Mouse (Mus musculus) forebrain, embryonic 13.5 days (tissue): ENCODE measurements around the gene Krit1. TPM values are rescaled to one million over a fixed set of nuclear protein-coding genes. Genes with fewer than 3 reads are reported as not detected.
"Not testable (repeated sequence)": the region's sequence is repeated elsewhere in the genome, so short reads cannot be mapped to it uniquely, and the experiment has no call there.

Experiments used
- ATAC-seq: fragments of 200-750 bp; cut with Nextera tagmentation; 2 replicates; pipeline ENCODE4 v1.8.0; 2017
- H3K27ac ChIP-seq: fragments of 300-500 bp; sonication (generic); 2 replicates; pipeline ENCODE4 v1.5.1; 2015; ENCODE audit warnings: inconsistent platforms, mild to moderate bottlenecking, moderate library complexity
- H3K27me3 ChIP-seq: fragments of 300-500 bp; sonication (generic); 2 replicates; pipeline ENCODE4 v1.6.1; 2015; ENCODE audit warnings: mild to moderate bottlenecking, inconsistent platforms
- H3K36me3 ChIP-seq: fragments of 300-500 bp; sonication (generic); 2 replicates; pipeline ENCODE4 v1.6.1; 2015; ENCODE audit warnings: mild to moderate bottlenecking, inconsistent platforms; ENCODE audit not compliant: poor library complexity, severe bottlenecking
- H3K4me1 ChIP-seq: fragments of 300-500 bp; sonication (generic); 2 replicates; pipeline ENCODE4 v1.6.1; 2015; ENCODE audit warnings: inconsistent platforms
- H3K4me2 ChIP-seq: fragments of 300-500 bp; sonication (generic); 2 replicates; pipeline ENCODE4 v1.6.1; 2015; ENCODE audit warnings: inconsistent platforms, mild to moderate bottlenecking, moderate library complexity
- H3K4me3 ChIP-seq: fragments of 300-500 bp; sonication (generic); 2 replicates; pipeline ENCODE4 v1.5.1; 2015; ENCODE audit warnings: mild to moderate bottlenecking, inconsistent platforms
- H3K9ac ChIP-seq: fragments of 300-500 bp; sonication (generic); 2 replicates; pipeline ENCODE4 v1.6.1; 2015; ENCODE audit warnings: mild to moderate bottlenecking, inconsistent platforms
- H3K9me3 ChIP-seq: fragments of 300-500 bp; sonication (generic); replicated peaks from 2 replicates; pipeline ENCODE4 v1.6.1; 2016; ENCODE audit warnings: inconsistent platforms
- WGBS: fragments of 180-500 bp; shearing (Covaris S2); methylation state at CpG from one replicate; pipeline ENCODE4 v1.1.7; 2015; 5-methylcytosine and 5-hydroxymethylcytosine counted together
- polyA plus RNA-seq: library from polyadenylated mRNA; unstranded; fragments of >200 nt; fragmentation: Nextera tagmentation; extraction: Ambion mirVana; gene quantifications from 2 replicates; pipeline ENCODE4 v1.2.1, GENCODE M21; 2015

The Krit1 gene
- 74.7 and 74.8 TPM in 2 replicates for polyA plus RNA-seq

DNA sequence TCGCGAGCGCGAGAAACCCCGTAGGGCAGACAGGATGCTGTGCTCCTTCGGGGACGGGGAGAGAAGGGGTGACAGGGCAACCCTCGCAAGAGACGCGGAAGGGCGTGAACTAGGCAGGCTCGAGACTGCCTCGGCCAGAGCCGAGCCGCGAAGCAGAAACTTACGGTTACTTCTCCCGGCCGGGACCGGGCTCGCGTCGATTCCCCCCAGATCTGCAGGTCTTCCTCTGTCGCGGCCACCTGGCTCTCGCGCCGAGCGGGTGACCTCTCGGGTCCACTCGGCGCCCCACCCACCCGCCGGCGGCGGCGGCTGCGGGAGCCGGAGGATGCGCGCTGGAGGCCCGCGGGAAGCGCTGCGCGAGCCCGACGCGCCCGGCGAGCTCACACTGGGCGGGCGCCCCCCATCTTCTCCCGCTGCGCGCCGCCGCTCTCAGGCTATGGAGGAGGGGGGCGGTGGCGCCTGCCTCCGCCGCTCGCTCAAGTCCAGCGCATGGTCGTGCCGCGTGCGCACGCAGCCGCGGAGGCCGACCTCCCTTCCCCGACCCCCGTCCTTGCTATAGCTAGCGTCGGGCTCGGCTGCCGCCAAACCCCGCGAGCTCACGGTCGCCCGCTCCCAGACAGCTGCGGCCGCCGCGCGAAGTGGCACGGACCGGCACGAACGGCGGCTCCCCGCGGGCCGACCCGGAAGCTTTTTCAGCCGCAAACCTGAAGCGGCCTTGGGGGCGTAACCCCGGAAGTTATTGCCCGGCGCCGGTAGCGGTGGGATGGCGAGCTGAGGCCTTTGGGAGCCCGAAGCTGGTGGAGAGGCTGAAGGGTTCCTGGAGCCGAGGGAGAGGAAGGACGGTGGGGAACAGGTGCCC lies at the start of gene Krit1, which contains the start of gene Ankib1:
Gene Krit1, plus strand, starts transcription at position 752 of the 859 bp plus-strand sequence.
Gene Ankib1, minus strand, starts transcription at position 493 of the 859 bp plus-strand sequence.
- Histone ChIP-seq H3K4me1 (peaks cover 26% of the 10 kb centered on the region), H3K9ac (peak within 1 kb of the TSS; percentile 89), H3K27ac (peak within 1 kb of the TSS; percentile 92), H3K36me3 (no peaks in the 10 kb centered on the region), H3K4me3 (peak within 1 kb of the TSS; percentile 89), H3K4me2 (peak within 1 kb of the TSS; percentile 76), H3K9me3 (no peaks in the 10 kb centered on the region), H3K27me3 (no peaks in the 10 kb centered on the region)
- WGBS: under 1% methylated on average over 103 of the region's 109 CpGs
- ATAC-seq: peak; percentile 95

DNA sequence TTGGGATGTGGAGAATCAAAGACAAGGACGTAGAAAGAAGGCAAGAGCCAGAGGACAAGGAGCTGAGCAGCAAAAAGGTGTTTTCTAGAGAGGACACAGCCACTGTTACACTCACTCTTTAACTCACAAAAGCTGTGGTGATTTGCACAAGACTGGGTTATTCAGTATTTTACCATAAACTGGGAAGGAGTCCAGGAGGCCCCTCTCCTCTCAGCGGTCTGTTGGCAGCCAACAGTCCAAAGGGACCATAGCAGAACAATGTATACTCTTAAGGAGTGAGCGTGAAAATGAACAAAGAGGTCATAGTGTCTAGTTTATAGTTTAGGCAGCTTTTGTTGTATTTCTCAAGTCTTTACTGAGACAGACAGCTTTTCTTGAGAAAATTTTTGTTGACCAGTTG lies 31.5 kb upstream of the Krit1 start:
- Histone ChIP-seq H3K27ac (0 out of 2 replicates have a peak overlapping the region, but pooled peaks have one; percentile 25), H3K36me3 (peaks cover 9% of the 10 kb centered on the region; the same call in 1 of the 2 replicates), H3K4me1 (peaks cover 13% of the 10 kb centered on the region), H3K9ac (no peak overlapping the region), H3K4me3 (no peak overlapping the region), H3K27me3 (no peaks in the 10 kb centered on the region), H3K9me3 (no peaks in the 10 kb centered on the region), H3K4me2 (peak overlapping the region; percentile 21)
- 14% methylated on average over 3 of the region's 3 CpGs for WGBS
- peak; percentile 69; the same call in 1 of the 2 replicates for ATAC-seq

- Histone ChIP-seq H3K4me1 (peaks cover 13% of the 10 kb centered on the region), H3K4me2 (no peak overlapping the region), H3K36me3 (peaks cover 4% of the 10 kb centered on the region; the same call in 1 of the 2 replicates), H3K27me3 (no peaks in the 10 kb centered on the region), H3K9me3 (no peaks in the 10 kb centered on the region), H3K27ac (no peak overlapping the region), H3K9ac (no peak overlapping the region), H3K4me3 (no peak overlapping the region)
- ATAC-seq: 0 out of 2 replicates have a peak, but pooled peaks have one; percentile 33
- WGBS: 68% methylated on average over 3 of the region's 3 CpGs
Observed at GRCm38 (mm10) chr5:3772017-3772416, 31.0 kb upstream of the Krit1 start.

DNA sequence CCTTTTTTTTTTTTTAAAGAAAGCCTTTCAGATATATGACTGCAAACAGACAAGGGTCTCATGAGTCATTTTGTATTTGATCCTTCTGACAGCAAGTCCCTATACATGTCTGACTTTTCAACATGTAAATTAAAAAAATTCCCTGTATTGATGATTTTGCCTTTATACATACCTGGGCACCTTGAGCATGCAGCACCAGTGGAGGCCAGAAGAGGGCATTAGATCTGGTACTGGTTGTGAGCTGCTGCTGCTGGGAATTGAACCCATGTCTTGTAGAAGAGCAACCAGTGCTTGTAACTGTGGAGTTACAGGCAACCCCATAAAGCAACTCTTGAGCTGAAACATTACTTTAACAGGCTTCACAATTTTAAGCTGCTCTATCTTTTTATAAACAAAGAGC lies 20.3 kb upstream of the Krit1 start:
- Histone ChIP-seq H3K27ac (no peak overlapping the region), H3K27me3 (no peaks in the 10 kb centered on the region), H3K4me3 (no peak overlapping the region), H3K36me3 (no peaks in the 10 kb centered on the region), H3K4me1 (no peaks in the 10 kb centered on the region), H3K9me3 (no peaks in the 10 kb centered on the region), H3K9ac (no peak overlapping the region), H3K4me2 (no peak overlapping the region)
- no peak for ATAC-seq

DNA sequence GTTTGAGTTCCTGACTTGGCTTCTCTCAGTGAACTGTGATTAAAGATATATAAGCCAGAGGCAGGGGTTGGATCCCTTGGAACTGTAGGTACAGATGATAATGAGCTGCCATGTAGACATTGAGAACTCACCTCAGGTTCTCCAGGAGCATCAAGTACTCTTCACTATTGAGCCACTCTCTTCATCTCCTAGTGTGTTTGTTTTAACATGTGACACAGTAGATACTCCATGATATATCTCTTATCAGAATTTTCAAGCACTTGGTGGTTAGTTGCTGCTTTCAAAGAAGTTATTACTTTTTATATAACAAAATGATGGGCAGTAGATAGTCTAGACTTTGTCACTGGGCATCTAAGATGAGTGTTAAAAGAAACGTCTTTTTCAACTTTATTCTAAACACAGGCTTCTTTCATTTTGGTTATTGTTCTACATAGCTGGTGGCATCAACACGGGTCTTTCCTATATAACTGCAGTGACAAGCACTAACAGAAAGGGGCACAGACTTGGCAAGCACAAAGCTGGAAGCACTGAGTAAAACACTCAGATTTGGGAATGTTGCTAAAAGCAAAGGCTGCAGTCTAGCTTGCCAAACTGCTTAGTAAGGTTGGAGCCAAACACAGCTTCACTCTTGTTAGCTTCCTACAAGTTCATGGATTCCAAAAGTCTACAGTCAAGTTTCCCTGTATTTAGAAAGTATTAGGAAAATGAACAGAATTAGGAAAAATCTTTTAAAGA lies 18.9 kb upstream of the Krit1 start:
- Histone ChIP-seq H3K9me3 (no peaks in the 10 kb centered on the region), H3K27me3 (no peaks in the 10 kb centered on the region)
- ATAC-seq: no peak

DNA sequence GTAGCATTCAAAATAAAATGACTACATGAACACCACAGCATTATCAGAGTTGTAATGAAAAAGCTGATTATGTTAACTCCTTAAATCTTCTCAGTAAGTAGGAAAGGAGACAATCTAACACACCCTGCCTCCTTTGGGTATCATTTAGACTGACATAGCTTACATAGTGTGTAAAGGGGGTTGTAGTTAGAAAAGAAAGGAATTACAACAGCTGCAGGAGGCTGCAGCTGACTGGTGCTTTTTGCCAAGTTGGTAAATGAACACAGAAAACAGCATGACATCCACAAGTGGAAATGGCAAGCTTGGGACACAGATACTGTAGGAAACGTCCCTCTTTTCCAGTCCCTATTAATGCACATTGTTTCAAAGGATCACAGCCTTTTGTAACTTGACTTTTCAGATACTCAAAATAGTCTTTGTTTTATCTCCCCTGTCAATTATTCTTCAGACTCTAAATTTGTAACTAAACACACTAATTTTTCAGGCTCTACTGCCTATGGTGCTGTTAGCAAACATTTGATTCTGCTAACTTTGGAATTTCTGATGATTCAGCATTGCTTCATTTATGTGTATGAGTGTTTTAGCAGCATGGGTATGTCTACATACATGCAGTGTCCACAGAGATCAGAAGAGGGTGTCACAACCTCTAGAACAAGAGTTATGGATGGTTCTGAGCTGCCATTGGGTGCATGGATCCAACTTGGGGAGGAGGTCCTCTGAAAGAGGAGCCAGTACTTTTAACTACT lies 18.1 kb upstream of the Krit1 start:
- no peak for ATAC-seq
- Histone ChIP-seq H3K27ac (no peak overlapping the region), H3K36me3 (no peaks in the 10 kb centered on the region), H3K9ac (no peak overlapping the region), H3K4me1 (no peaks in the 10 kb centered on the region), H3K9me3 (no peaks in the 10 kb centered on the region), H3K27me3 (no peaks in the 10 kb centered on the region), H3K4me3 (no peak overlapping the region), H3K4me2 (no peak overlapping the region)
- WGBS: 41% methylated on average over 1 of the region's 1 CpGs

More for the DNA sequence above, 18.9 kb upstream of the Krit1 start:
- H3K4me3 ChIP-seq: no peak overlapping the region
- no peak overlapping the region for H3K9ac ChIP-seq
- H3K4me2 ChIP-seq: no peak overlapping the region
- 84% methylated on average over 2 of the region's 2 CpGs for WGBS
- no peaks in the 10 kb centered on the region for H3K4me1 ChIP-seq
- H3K27ac ChIP-seq: no peak overlapping the region
- no peaks in the 10 kb centered on the region for H3K36me3 ChIP-seq

- ATAC-seq: no peak
- no peak overlapping the region for H3K4me2 ChIP-seq
- H3K36me3 ChIP-seq: no peaks in the 10 kb centered on the region
- H3K9ac ChIP-seq: no peak overlapping the region
- no peak overlapping the region for H3K4me3 ChIP-seq
- H3K9me3 ChIP-seq: no peaks in the 10 kb centered on the region
- 80% methylated on average over 4 of the region's 4 CpGs for WGBS
- H3K27ac ChIP-seq: no peak overlapping the region
- H3K4me1 ChIP-seq: no peaks in the 10 kb centered on the region
- no peaks in the 10 kb centered on the region for H3K27me3 ChIP-seq
Observed at GRCm38 (mm10) chr5:3787548-3787947, 15.4 kb upstream of the Krit1 start.

DNA sequence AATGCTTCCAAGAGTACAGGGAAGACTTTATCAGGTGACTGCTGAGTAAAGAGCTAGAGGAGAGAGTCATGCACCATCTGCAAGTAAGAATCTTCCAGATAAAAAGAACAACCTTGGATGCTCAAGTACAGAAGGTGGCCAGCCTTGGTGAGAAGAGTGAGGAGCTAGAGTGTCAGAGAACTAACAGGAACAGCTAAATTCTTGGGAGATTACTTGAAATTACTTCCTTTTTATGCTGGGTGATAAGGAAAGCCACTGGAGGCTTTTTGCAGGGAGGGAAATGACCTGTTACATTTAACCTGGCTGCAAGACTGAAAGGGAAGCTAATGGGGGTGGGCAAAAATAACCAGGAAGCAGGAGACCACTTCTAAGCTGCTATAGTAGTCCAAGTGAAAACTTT lies 11.9 kb upstream of the Krit1 start:
- Histone ChIP-seq H3K36me3 (no peaks in the 10 kb centered on the region), H3K4me3 (no peak overlapping the region), H3K4me1 (no peaks in the 10 kb centered on the region), H3K27ac (no peak overlapping the region), H3K27me3 (no peaks in the 10 kb centered on the region), H3K9ac (no peak overlapping the region), H3K4me2 (no peak overlapping the region), H3K9me3 (no peaks in the 10 kb centered on the region)
- ATAC-seq: no peak

DNA sequence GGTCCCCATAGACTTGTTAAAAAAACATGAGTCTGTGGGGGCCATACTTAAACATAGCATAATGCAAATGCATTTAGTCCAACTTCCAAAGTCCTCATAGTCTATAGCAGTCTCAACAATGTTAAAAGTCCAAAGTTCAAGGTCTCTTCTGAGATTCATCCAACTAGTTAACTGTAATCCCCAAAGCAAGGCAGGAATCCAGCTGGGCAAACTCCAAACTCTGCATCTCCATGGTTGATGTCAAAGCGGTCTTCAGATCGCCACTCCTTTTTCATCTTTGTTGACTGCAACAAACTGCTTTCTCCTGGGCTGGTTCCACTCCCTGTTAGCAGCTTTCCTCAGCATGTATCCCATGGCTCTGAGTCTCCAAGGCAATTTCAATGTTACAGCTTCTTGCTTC lies 5.9 kb upstream of the Krit1 start:
- not testable (repeated sequence) for H3K4me2 ChIP-seq, H3K9me3 ChIP-seq, H3K27me3 ChIP-seq, ATAC-seq, H3K4me3 ChIP-seq, H3K9ac ChIP-seq, H3K27ac ChIP-seq, H3K36me3 ChIP-seq
- H3K4me1 ChIP-seq: peaks cover 16% of the 10 kb centered on the region
- WGBS: 97% methylated on average over 2 of the region's 2 CpGs

- H3K27me3 ChIP-seq, H3K9me3 ChIP-seq, ATAC-seq, H3K36me3 ChIP-seq, H3K4me3 ChIP-seq, H3K9ac ChIP-seq, H3K27ac ChIP-seq, H3K4me2 ChIP-seq: not testable (repeated sequence)
- peaks cover 16% of the 10 kb centered on the region for H3K4me1 ChIP-seq
Observed at GRCm38 (mm10) chr5:3798656-3799055, 4.3 kb upstream of the Krit1 start.

DNA sequence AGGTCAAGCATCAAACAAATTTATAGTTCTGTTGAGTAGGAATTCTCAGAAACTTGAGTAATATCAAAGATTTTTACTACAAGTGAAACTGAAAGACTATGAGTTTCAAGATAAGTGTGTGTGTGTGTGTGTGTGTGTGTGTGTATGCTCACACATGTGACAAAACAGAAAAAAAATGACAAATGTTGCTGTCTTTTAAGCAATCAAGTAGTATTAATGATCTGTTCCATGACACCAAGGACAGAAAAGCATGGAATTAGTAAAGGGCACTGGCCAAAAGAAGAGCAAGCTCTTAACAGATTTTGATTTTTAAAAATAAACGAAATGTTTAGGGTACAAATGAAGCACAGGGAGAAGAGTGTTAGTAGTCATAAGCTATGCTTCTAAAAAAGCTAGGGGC lies 2.9 kb upstream of the Krit1 start:
- 91% methylated on average over 1 of the region's 1 CpGs for WGBS
- H3K36me3 ChIP-seq: no peaks in the 10 kb centered on the region
- H3K27me3 ChIP-seq: no peaks in the 10 kb centered on the region
- no peak overlapping the region for H3K4me3 ChIP-seq
- no peak for ATAC-seq
- no peaks in the 10 kb centered on the region for H3K9me3 ChIP-seq
- no peak overlapping the region for H3K9ac ChIP-seq
- peaks cover 23% of the 10 kb centered on the region for H3K4me1 ChIP-seq
- no peak overlapping the region for H3K27ac ChIP-seq
- no peak overlapping the region for H3K4me2 ChIP-seq

DNA sequence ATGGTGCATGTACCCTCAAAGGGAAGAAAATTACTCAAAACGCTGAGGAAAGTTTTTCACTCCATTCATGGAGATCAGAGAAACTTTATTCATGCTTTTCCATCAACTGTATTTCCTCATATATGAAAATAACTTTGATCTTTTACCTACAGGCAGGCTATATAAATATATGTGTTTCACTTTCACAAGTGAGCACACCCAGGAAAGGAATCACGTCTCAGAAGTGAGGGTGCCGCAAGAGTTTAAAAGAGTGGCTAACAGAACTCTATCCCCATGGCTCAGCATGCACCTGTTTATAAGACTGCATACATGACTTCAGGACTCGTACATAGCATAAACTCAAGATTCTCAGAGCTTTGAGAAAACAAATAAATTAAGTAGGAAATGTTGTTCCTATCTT lies 2.1 kb upstream of the Krit1 start:
- Histone ChIP-seq H3K36me3 (no peaks in the 10 kb centered on the region), H3K9ac (0 out of 2 replicates have a peak overlapping the region, but pooled peaks have one; percentile 12), H3K27ac (no peak overlapping the region), H3K4me1 (peaks cover 26% of the 10 kb centered on the region), H3K4me2 (peak overlapping the region; percentile 47), H3K4me3 (no peak overlapping the region), H3K27me3 (no peaks in the 10 kb centered on the region), H3K9me3 (no peaks in the 10 kb centered on the region)
- WGBS: 78% methylated on average over 4 of the region's 4 CpGs
- no peak for ATAC-seq
